Mouse (Mus musculus) heart, adult 2 months (tissue): ENCODE measurements around the gene Efna5. TPM values are rescaled to one million over a fixed set of nuclear protein-coding genes. Genes with fewer than 3 reads are reported as not detected.

Experiments
- DNase-seq, 2 experiments: peaks; one replicate each; pipeline ENCODE4 v3.0.0; 2021
- H3K27ac ChIP-seq: fragments of 200-600 bp; 2 replicates; pipeline ENCODE4 v1.8.1; 2022
- H3K27me3 ChIP-seq: fragments of 200-500 bp; 2 replicates; pipeline ENCODE4 v1.6.1; 2012; ENCODE audit warnings: mild to moderate bottlenecking, low read length, inconsistent platforms, mixed read lengths; ENCODE audit not compliant: control insufficient read depth, insufficient read depth
- H3K36me3 ChIP-seq: fragments of 200-500 bp; 2 replicates; pipeline ENCODE4 v1.6.1; 2012; ENCODE audit warnings: low read length, inconsistent platforms; ENCODE audit not compliant: control insufficient read depth, insufficient read depth
- H3K4me1 ChIP-seq: fragments of 200-500 bp; 2 replicates; pipeline ENCODE4 v1.6.1; 2011; ENCODE audit warnings: low read length; ENCODE audit not compliant: control insufficient read depth, insufficient read depth
- H3K4me3 ChIP-seq: fragments of 200-600 bp; 2 replicates; pipeline ENCODE4 v1.8.1; 2022
- H3K79me2 ChIP-seq: fragments of 200-500 bp; replicated peaks from 2 replicates; pipeline ENCODE4 v1.6.1; 2012; ENCODE audit warnings: mild to moderate bottlenecking, inconsistent platforms, low read length, moderate library complexity, mixed read lengths; ENCODE audit not compliant: control insufficient read depth, insufficient read depth
- H3K9ac ChIP-seq: fragments of 200-500 bp; 2 replicates; pipeline ENCODE4 v1.6.1; 2012; ENCODE audit warnings: low read depth, mild to moderate bottlenecking, control low read depth, inconsistent platforms, low read length, mixed read lengths
- CTCF ChIP-seq: fragments of 200-600 bp; IDR thresholded peaks from 2 replicates; pipeline ENCODE4 v1.8.1; 2022; ENCODE audit warnings: antibody characterized with exemption, mild to moderate bottlenecking, moderate library complexity
- EP300 ChIP-seq: fragments of 200-500 bp; IDR thresholded peaks from 2 replicates; pipeline ENCODE4 v1.6.1; 2011; ENCODE audit warnings: low read depth, low read length, control low read depth; ENCODE audit not compliant: insufficient read depth
- POLR2A ChIP-seq: fragments of 200-500 bp; IDR thresholded peaks from 2 replicates; pipeline ENCODE4 v1.6.1; 2011; ENCODE audit warnings: mild to moderate bottlenecking, low read depth, low read length, control low read depth; ENCODE audit not compliant: insufficient read depth
- WGBS: fragments of 180-500 bp; shearing (Covaris S2); methylation state at CpG from one replicate; pipeline ENCODE4 v1.1.7; 2018; 5-methylcytosine and 5-hydroxymethylcytosine counted together
- intact Hi-C: fragments of 180-260 bp; cut with DNase I; formaldehyde crosslinking; loops from one replicate; pipeline ENCODE4 v1.15.1; 2025
- polyA plus RNA-seq: library from polyadenylated mRNA; depleted of rRNA; stranded (reverse); fragments of >200 nt; gene quantifications from 2 replicates; pipeline ENCODE4 v1.2.3, GENCODE M21; 2012
- total RNA-seq, 2 experiments: library from RNA; stranded (reverse); gene quantifications; 2 replicates each; pipeline ENCODE4 v1.2.3; 2021

Efna5 gene
- total and polyA plus RNA-seq, 3 experiments: 3.9 to 24.0 (median 17.5) TPM

GRCm38 (mm10) chr17:62737404-62737803 is 143.7 kb downstream of the Efna5 start:
- Histone ChIP-seq H3K27ac (no peak overlapping the region), H3K9ac (no peak overlapping the region), H3K36me3 (no peaks in the 10 kb centered on the region), H3K27me3 (no peaks in the 10 kb centered on the region), H3K79me2 (no peaks in the 10 kb centered on the region), H3K4me3 (no peak overlapping the region), H3K4me1 (no peaks in the 10 kb centered on the region; the same call in 1 of the 2 replicates)
- intact Hi-C loops: no loop called here
- DNase-seq: no peak
- TF ChIP-seq CTCF: no peak
- no peak for TF ChIP-seq EP300
- TF ChIP-seq POLR2A: no peak
- WGBS: 96% methylated on average over 6 of the region's 6 CpGs

GRCm38 (mm10) chr17:62735943-62736342 is 145.2 kb downstream of the Efna5 start:
- intact Hi-C loops: no loop called here

GRCm38 (mm10) chr17:62734901-62735300 is 146.2 kb downstream of the Efna5 start:
- intact Hi-C loops: no loop called here
- H3K27me3 ChIP-seq: no peaks in the 10 kb centered on the region
- no peaks in the 10 kb centered on the region for H3K79me2 ChIP-seq
- 50% methylated on average over 10 of the region's 10 CpGs for WGBS
- no peaks in the 10 kb centered on the region for H3K36me3 ChIP-seq
- H3K27ac ChIP-seq: no peak overlapping the region
- H3K4me3 ChIP-seq: no peak overlapping the region
- peaks cover 1% of the 10 kb centered on the region; the same call in 1 of the 2 replicates for H3K4me1 ChIP-seq
- DNase-seq: no peak
- H3K9ac ChIP-seq: no peak overlapping the region
- TF ChIP-seq POLR2A (no peak), CTCF (no peak), EP300 (no peak)

More at GRCm38 (mm10) chr17:62735943-62736342, 145.2 kb downstream of the Efna5 start:
- DNase-seq: no peak
- Histone ChIP-seq H3K4me1 (no peaks in the 10 kb centered on the region), H3K36me3 (no peaks in the 10 kb centered on the region), H3K27ac (no peak overlapping the region), H3K79me2 (no peaks in the 10 kb centered on the region), H3K4me3 (no peak overlapping the region), H3K9ac (no peak overlapping the region), H3K27me3 (no peaks in the 10 kb centered on the region)
- TF ChIP-seq EP300 (no peak), CTCF (no peak), POLR2A (no peak)
- 58% methylated on average over 11 of the region's 11 CpGs for WGBS

- TF ChIP-seq POLR2A: no peak
- no peak for TF ChIP-seq CTCF
- no peak for TF ChIP-seq EP300
- Histone ChIP-seq H3K9ac (no peak overlapping the region), H3K27ac (no peak overlapping the region), H3K4me3 (no peak overlapping the region), H3K36me3 (no peaks in the 10 kb centered on the region), H3K4me1 (peaks cover 1% of the 10 kb centered on the region; the same call in 1 of the 2 replicates), H3K27me3 (no peaks in the 10 kb centered on the region), H3K79me2 (no peaks in the 10 kb centered on the region)
- 77% methylated on average over 4 of the region's 4 CpGs for WGBS
- intact Hi-C loops: no loop called here
- no peak for DNase-seq
Measured at GRCm38 (mm10) chr17:62734067-62734466, 147.1 kb downstream of the Efna5 start.

GRCm38 (mm10) chr17:62729754-62730470 is 151.2 kb downstream of the Efna5 start:
- Histone ChIP-seq H3K4me1 (peaks cover 1% of the 10 kb centered on the region; the same call in 1 of the 2 replicates), H3K27me3 (no peaks in the 10 kb centered on the region), H3K27ac (peak overlapping the region; percentile 55), H3K4me3 (no peak overlapping the region), H3K36me3 (no peaks in the 10 kb centered on the region), H3K9ac (no peak overlapping the region), H3K79me2 (no peaks in the 10 kb centered on the region; the same call in 1 of the 2 replicates)
- WGBS: 60% methylated on average over 10 of the region's 10 CpGs
- DNase-seq: no peak
- TF ChIP-seq CTCF (no peak), EP300 (no peak), POLR2A (no peak)
- intact Hi-C loops: no loop called here

GRCm38 (mm10) chr17:62728142-62728917 is 152.8 kb downstream of the Efna5 start:
- DNase-seq: no peak
- Histone ChIP-seq H3K36me3 (no peaks in the 10 kb centered on the region), H3K27ac (no peak overlapping the region), H3K9ac (no peak overlapping the region), H3K4me1 (peaks cover 1% of the 10 kb centered on the region; the same call in 1 of the 2 replicates), H3K4me3 (no peak overlapping the region), H3K79me2 (no peaks in the 10 kb centered on the region; the same call in 1 of the 2 replicates), H3K27me3 (no peaks in the 10 kb centered on the region)
- TF ChIP-seq EP300 (no peak), POLR2A (no peak), CTCF (no peak)
- intact Hi-C loops: no loop called here
- WGBS: 77% methylated on average over 10 of the region's 10 CpGs
